Mouse (Mus musculus) spleen, postnatal 0 days (tissue): ENCODE measurements around the gene Dnajc12. TPM values are rescaled to one million over a fixed set of nuclear protein-coding genes. Genes with fewer than 3 reads are reported as not detected.

ENCODE experiments used
- polyA plus RNA-seq: library from polyadenylated mRNA; unstranded; fragments of >200 nt; fragmentation: Nextera tagmentation; extraction: Ambion mirVana; gene quantifications from 2 replicates; pipeline ENCODE4 v1.2.1, GENCODE M21; 2015

Dnajc12 gene
- 5.2 and 5.3 TPM in 2 replicates for polyA plus RNA-seq

DNA sequence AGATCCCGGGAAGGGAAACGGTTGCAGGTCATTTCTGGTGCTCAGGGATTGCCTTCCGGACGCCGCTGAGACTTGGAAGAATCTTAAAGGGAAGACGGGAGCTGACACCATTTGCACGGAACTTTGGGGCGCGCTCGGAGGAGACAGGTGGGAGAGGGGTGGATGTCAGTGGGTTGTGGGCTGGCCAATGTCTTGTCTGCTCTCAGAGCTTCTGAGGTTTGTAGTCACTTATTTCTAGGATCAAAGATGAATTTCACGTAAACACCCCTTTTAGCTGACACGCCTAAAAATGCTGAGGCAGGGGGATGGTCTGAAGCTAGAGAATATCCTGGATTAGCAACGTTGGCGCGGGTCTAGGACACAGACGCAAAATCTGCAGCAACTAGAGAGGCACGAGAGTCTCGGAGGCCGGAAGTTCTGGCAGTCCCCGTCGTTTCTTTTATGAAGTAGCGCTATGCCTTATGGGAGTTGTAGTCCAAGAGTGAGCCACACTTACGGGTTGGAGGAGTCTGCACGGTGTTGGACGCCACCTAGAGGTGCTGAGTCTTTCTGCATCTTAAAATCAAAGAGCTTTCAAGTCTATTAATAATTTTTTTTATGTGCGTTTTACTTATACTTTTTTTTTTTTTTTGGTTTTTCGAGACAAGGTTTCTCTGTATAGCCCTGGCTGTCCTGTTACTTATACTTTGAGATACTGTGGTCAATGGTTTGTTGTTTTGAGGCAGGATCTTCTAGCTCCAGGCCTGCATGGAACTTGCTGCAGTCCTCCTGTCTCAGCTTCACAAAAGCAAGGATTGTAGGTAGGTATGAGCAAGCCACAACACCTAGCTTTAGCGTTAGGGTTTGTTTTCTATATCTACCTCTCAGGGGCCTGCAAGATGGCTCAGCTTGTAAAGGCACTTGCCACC, at the start of gene Dnajc12:
Dnajc12 (plus strand) TSS at position 72 of the 908 bp plus-strand sequence.

DNA sequence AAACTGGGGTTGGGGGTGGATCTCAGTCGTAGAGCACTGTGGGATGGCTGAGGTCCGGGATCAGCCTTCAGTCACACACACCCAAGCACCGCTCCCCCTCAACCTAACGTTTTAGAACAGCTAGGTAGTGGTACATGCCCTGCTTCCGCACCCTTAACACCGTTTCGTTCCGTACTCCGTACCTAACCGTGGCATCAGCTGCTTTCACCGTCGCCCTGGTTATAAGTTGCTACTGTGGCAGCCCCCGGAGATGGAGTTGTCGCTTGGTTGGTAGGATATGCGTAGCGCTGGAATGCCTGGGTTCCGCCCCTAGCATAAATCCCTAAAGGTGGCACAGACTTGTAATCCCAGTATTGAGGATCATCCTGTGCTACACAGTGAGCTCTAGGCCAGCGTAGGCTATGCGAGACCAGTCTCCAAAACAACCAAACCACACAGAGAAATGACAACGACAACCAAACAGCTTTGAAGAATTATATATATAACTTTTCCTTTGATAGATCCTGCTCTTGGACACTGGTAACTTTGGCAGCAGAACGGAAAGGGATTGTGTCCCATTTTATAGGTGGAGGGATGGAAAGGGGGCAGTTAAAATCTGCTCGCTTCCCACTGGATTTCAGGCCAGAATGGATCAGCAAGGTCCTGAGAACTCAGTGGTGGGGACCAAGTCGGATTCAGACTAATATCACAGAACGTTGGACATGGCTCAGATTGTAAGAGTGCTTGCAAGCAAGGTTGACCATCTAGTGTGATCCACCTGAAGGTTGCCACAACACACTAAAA, 554 bp upstream of the Dnajc12 start, which contains the start of gene Sirt1:
Sirt1 (minus strand) TSS at position 207 of the 783 bp plus-strand sequence.

DNA sequence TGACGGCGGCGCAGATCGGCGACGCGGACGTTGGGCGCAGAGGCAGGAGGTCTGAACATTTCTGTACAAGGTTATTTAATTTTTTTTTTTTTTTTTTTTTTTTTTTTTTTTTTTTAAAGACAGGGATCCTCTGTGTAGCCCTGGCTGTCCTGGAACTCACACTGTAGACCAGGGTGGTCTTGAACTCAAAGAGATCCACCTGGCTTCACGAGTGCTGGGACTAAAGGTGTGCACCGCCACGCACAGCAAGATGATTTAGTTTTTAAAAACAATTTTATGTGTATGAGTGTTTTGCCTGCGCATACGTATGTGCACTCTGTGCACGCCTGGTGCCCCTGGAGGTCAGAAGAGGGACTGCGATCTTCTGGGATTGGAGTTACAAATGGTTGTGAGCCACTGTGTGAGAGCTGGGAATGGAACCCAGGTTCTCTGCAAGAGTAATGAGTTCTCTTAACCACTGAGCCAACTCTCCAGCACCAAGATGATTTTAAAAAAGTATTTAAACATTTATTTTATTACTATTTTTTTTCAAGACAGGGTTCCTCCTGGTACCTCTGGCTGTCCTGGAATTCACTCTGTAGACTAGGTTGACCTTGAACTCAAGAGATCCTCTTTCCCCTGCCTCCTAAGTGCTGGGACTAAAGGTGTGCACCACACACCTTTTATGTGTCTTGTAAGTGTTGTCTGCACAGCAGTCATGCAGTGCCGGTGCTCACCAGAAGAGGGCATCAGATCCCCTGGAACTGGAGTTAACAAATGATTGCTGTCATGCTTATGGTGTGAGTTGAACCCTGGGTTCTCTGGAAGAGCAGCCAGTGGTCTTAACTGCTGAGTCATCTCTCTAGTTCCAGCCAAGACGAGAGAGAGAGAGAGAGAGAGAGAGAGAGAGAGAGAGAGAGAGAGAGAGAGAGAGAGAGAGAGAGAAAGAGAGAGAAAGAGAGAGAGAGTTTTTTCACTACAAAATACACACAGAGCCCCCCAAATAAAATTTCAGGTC, 39.8 kb downstream of the Dnajc12 start, which contains the start of gene Gm7075:
Gm7075 (minus strand) TSS at position 51 of the 997 bp plus-strand sequence.

DNA sequence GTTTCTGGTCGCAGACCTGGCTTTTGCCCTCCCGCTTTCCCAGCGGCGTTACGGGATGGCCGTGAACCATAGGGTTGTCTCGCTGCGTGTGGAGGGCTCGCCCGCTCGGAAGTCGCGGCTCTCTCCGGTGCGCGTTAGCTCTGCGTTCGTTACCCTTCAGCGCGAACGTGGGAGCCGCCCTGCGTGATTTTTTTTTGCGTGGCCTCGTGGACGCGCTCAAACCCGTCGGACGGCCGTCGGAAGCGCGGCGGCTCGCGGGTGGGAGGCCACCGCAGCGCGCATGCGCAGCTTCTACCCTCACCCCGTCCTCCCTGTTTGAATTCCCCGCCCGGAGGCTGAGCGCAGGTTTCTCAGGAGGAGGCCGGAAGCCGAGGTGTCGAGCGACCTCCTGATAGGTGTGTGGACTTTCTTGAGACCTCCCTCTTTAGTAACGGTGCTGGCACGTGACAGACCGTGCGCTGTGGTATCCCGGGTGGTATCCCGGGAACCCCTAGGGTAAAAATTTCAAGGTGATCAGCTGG, 47.6 kb downstream of the Dnajc12 start, which contains the start of gene Ctnna3:
Ctnna3 (plus strand) TSS at position 314 of the 521 bp plus-strand sequence.

Other genes starting within 250 kb of the Dnajc12 start
- gene Mypn, start 178.5 kb upstream of the Dnajc12 start, polyA plus RNA-seq, result 0.04 and 0.06 TPM in 2 replicates
- 39.0 and 42.2 TPM in 2 replicates for gene Herc4, start 138.6 kb upstream of the Dnajc12 start, polyA plus RNA-seq
- gene Sirt1, start 739 bp upstream of the Dnajc12 start, polyA plus RNA-seq, result 6.4 and 7.9 TPM in 2 replicates
- not detected in 2 replicates for gene Gm7075, start 39.3 kb downstream of the Dnajc12 start, polyA plus RNA-seq
- gene Ctnna3, start 47.7 kb downstream of the Dnajc12 start, polyA plus RNA-seq, result 0.11 and 0.16 TPM in 2 replicates